Mouse (Mus musculus): ENCODE measurements around the gene Gm42906.
A peak's percentile ranks its signal among the peaks of the same experiment; 100 is the strongest.

Gene Gm42906

DNA sequence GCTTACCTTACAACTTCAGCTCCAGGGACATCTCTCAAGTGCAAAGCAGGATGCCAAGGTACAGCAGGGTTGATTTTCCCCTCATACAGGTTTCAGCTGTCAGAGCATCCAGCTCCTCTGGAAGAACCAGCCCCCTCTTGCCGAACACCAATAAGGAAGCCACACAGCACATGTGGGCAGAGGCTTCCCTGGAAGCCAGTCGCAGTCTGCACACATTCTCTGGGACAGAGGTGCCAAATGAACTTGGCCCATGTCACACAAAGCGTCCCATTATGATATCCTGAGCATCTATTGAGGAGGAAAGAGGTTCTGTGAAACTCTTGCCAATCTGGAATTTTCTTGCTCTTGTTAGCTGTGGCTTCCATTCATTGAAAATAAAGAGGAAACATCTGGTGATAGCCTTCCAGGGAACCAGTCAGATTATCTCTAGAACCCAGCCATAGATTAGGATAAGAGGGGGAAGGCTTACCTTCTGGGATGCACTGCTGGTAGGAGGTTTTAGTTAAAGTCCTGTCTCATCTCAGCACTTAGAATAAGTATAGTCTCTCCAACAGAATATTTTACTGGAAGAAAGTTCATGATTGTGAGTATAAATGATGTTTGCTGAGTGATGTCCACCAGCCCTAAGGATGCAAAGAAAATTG, at the start of gene Gm42906:
Gene Gm42906 (minus strand): TSS at position 51 of the 644 bp plus-strand sequence.
- no peak for DNase-seq (ENCODE audit: low read depth, low spot score)

DNA sequence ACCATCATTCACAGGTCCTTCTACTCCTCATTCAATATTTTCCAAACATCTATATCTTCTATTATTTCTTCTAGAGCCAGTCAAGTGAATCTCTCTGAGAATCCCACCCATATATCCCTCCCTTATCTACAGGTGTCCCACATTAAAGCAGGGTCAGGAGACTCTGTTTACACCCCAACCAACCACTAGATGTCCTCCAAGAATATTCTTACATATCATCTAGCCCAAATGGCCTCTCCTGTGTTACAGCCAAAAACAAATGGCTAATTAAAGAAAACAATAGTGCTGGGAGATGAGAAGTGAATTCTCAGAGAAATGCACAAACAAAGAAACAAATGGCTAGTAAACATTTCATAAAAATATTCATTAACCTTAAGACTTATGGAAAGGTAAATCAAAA, 17.7 kb upstream of the Gm42906 start:
- peak; percentile 50 for DNase-seq (ENCODE audit: low read depth, low spot score)

DNA sequence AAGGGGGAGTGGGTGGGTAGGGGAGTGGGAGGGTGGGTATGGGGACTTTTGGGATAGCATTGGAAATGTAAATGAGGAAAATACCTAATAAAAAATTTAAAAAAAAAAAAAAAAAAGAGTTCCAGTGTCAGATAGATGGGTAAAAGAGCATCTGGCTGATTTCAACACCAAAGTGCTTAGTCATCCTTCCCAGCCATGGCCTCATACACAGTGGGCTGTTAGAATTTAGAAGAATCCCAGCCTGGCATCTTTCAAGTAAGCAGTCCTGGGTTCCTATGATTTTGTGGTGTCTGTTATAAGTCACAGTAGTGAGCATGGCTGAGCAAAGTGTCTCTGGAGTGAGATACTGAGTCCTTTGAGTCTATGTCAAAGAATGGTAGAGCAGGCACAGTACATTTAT, 7.1 kb upstream of the Gm42906 start:
- no peak for DNase-seq (ENCODE audit: low read depth, low spot score)

DNA sequence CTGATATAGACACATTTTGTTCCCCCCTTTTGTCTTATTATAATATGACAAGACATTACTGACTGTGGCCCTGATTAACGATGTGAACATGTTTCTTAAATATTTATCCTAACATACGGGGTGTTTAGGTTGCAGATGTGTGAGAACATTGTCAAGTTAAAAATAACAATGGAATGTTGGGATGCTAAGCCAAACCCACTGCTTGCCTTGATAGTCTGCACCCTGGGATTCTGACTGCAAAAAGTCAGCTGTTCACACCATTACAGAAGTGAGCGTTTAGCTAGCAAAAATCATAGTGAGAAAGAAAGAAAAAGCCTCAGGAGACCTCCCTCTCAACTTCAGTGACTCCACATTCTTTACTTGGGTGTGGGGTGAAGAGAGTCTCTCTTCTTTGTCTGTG, 1.5 kb downstream of the Gm42906 start:
- no peak for DNase-seq (ENCODE audit: low read depth, low spot score)

DNA sequence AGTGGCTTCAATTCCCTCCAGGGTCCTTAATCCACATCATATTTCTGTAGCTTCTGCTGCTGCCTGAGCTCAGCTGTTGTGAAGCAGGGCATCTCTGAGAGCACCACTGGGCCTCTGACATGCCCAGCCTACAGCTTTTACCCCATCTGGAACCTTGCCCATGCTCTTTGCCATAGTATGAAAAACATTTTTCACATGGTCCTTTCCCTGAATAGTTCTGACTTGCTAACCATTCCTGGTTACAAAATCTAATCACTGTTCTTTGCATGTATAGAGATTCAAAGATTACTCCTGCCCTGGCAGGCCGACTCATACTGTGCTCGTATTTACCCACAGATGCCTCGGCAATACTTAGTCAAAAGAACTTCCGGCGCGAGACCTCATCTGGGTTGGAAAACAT, 5.3 kb downstream of the Gm42906 start:
- no peak for DNase-seq (ENCODE audit: low read depth, low spot score)

DNA sequence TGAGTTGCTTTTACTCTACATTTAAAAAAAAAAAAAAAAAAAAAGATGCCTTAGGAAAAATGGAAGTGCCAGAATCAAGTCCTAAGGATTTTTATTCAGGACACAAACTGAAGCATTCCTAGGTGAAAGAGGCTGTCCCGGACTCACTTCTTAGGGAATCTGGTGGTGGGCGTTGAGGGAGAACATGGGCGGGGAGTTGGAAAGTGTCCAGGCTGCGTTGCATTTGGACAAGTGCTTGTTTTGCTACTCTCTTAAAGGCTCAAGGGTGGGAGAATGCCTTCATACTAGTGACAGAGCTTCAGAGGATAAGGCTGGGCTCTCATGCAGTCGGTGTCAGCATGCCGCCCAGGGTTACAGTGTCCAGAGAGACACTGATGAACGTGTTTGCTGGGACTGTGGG, 6.1 kb downstream of the Gm42906 start:
- no peak for DNase-seq (ENCODE audit: low read depth, low spot score)

- DNase-seq (ENCODE audit: low read depth, low spot score), result no peak
These were observed 9.4 kb downstream of the Gm42906 start for GRCm38 (mm10) chr5:151418551-151418950.

- DNase-seq (ENCODE audit: low read depth, low spot score), result no peak
These were observed 10.4 kb downstream of the Gm42906 start for GRCm38 (mm10) chr5:151417421-151418038.

- no peak for DNase-seq (ENCODE audit: low read depth, low spot score)
These were observed 11.0 kb downstream of the Gm42906 start for GRCm38 (mm10) chr5:151416988-151417387.

DNA sequence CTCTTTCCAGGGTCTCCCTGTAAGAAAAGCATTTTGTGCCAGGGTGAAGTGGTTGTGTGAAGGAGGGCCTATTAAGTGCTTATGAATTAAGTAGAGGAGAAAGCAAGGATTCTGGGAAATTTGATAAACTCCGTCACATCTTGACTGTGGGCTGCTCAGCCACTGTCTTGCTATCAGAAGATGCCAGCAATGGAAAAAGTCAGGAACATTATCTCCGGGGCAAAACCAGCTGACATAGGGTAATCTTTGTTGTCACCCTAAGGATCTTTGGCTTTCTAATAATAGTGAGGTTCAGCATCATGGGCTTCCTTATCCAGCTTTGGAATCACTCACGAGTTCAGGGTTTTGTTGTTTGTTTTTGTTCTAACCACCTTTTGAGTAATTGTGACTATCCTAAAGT, 14.3 kb downstream of the Gm42906 start:
- DNase-seq (ENCODE audit: low read depth, low spot score), result no peak

DNA sequence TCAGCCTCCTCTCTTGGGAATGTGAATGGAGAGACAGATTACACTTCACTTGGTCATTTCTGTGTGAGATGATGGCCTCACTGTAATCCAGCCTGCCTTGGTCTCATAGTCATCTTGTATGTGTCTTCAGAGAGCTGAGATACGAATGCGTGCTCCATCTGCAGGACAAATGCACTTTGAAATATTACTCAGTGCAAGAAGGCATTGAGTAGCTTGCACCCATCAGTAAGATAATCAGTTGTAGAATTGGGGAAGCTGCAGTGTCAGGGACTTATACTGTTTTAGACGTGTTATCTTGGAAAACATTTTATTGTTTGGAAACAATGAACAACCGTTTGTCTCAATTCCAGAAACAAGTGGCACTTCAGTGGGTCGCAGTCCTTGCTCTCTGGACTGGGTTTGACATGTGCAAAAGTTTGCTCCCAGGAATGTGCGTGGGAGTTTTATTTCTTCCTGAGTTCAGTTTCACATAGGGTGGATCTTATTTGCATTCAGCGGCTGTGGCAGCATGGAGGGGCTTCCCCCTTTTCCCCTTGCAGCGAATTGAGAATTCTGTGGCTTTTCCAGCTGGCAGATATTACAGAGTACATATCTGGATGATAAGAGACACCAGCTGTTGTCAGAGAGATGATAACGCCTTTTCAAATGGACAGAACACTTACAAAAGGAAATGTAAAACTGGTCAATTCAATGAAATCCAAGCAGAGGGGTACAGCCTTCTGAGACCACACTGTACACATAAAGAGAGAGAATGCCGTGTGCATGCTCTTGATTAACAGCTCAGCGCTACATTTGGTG, 15.1 kb downstream of the Gm42906 start:
- peak; percentile 13 for DNase-seq (ENCODE audit: low read depth, low spot score)

- no peak for DNase-seq (ENCODE audit: low read depth, low spot score)
These were observed 18.0 kb downstream of the Gm42906 start for GRCm38 (mm10) chr5:151410006-151410405.

GRCm38 (mm10) chr5:151409282-151409681, 18.7 kb downstream of the Gm42906 start:
- no peak for DNase-seq (ENCODE audit: low read depth, low spot score)

- no peak for DNase-seq (ENCODE audit: low read depth, low spot score)
These were observed 19.7 kb downstream of the Gm42906 start for GRCm38 (mm10) chr5:151408124-151408900.

GRCm38 (mm10) chr5:151407493-151407892, 20.5 kb downstream of the Gm42906 start:
- DNase-seq (ENCODE audit: low read depth, low spot score), result no peak

GRCm38 (mm10) chr5:151406276-151406675, 21.7 kb downstream of the Gm42906 start:
- no peak for DNase-seq (ENCODE audit: low read depth, low spot score)

DNA sequence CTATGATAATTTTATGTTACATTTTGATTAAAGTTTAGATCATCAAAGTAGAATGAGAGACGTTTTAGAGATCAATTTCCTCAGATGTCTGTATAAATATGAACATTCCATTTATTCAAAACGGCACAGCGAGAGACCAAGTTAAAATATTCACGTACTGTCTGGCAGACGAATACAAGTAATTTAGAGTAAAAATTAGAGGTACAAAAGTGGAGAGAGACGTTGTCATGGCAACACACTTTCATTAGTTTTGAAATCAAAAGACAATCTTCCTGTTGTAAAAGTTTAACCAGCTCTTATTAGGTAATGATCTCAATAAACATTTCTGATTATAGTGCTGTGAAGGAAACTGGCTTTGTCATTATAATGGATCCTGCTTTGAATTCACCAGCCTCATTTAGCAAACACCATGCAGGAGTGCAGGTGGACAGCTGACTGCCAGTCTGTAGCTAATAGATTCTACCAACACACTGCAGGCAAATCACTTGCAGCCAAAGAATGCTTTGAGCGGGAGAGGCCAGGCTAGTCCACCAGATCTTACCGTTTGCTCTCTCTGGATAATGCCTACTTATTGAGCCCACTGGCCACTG, 22.6 kb downstream of the Gm42906 start:
- no peak for DNase-seq (ENCODE audit: low read depth, low spot score)

DNA sequence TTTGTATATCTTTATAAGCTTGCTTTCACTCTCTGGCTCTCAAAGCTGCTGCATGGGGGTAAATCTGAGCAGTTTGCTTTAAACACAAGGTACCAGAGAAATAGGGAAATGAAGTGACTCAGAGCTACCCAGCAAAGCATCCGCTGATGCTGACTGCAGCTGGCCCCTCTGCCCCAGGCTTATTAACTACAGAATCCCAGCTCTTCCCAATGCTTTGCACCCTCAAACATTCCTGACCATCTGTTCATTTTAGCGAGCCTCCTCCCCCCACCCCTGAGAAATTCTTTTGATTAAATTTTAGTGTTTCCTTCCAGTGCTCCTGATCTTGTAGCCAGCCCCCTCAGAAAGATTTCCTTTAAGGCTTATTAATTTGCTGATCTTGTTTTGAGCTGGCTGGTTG, 24.4 kb downstream of the Gm42906 start:
- DNase-seq (ENCODE audit: low read depth, low spot score), result no peak

GRCm38 (mm10) chr5:151400557-151400944, 27.4 kb downstream of the Gm42906 start:
- DNase-seq (ENCODE audit: low read depth, low spot score), result peak; percentile 18

DNA sequence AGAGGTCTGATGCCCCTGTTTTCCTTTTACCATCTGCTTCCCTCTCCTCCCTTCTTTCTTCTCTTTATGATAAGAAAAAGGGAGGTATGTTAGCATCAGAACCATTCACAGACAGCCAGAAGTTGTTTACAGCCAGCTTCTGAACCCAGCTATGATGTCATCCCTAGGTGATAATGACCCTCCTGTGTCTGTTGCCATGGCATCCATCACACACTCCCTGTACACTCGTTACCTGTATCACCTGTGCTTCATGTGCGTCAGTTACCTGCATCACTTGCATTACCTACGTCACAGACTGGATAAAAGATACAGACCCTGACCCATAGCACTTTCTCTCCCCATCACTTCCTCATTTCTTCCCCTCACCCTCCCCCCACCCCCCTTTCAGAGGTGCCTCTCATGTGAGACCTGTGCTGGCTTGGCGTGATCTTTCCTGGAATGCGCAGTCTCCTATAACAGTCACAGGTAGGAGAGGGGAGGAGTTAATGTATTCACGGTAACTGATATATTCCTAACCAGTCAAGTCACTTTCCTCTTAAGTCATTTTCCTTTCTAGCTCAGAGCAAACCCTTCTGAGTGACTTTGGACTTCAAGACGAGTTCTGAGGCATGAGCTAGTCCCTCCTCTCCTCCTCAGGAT, 27.9 kb downstream of the Gm42906 start:
- DNase-seq (ENCODE audit: low read depth, low spot score), result peak; percentile 18

- no peak for DNase-seq (ENCODE audit: low read depth, low spot score)
These were observed 31.8 kb downstream of the Gm42906 start for GRCm38 (mm10) chr5:151396119-151396518.
